In genomic region chr3:146393641-146394100, GRCm38 (mm10) we compare ENCODE assay signal across 12 mouse cellular contexts. TPM values are rescaled to one million over a fixed set of nuclear protein-coding genes. Genes with fewer than 3 reads are reported as not detected.
DNase-seq lines count a peak whose midpoint lies in the region; ATAC-seq and TF ChIP-seq lines count a peak whose summit lies in the region.
"Had no signal": no experiment of that assay in that cellular context is flagged by ENCODE, and none has a peak within 500 bp of the region (broad histone marks: within the 10 kb centered on the region; RNA-seq: fewer than 3 reads in every experiment).

No protein-coding gene starts in this region.

- TF ChIP-seq CTCF in lung, embryonic 14.5 days (IDR thresholded peaks at IDR 0.05; ENCODE audit: low read depth), result no peak

- no peak overlapping the region for H3K27ac ChIP-seq in lung, embryonic 14.5 days (ENCODE audit: low read depth)
- H3K27ac ChIP-seq in embryonic facial prominence, embryonic 14.5 days (replicated peaks; ENCODE audit: low read depth, low read length), result no peak overlapping the region
- no peak overlapping the region for H3K27ac ChIP-seq in midbrain, embryonic 16.5 days (ENCODE audit: low read length)

- no peaks in the 10 kb centered on the region for H3K36me3 ChIP-seq in lung, embryonic 14.5 days (ENCODE audit: insufficient read depth)
- no peaks in the 10 kb centered on the region for H3K36me3 ChIP-seq in embryonic facial prominence, embryonic 14.5 days (ENCODE audit: control insufficient read depth, insufficient read depth, low read length)
- H3K36me3 ChIP-seq in midbrain, embryonic 16.5 days (ENCODE audit: control insufficient read depth, insufficient read depth, low read length), result no peaks in the 10 kb centered on the region

- H3K27me3 ChIP-seq in lung, embryonic 14.5 days (ENCODE audit: insufficient read depth, low read length), result no peaks in the 10 kb centered on the region
- no peaks in the 10 kb centered on the region for H3K27me3 ChIP-seq in embryonic facial prominence, embryonic 14.5 days (replicated peaks; ENCODE audit: control insufficient read depth, insufficient read depth, low read length)
- no peaks in the 10 kb centered on the region for H3K27me3 ChIP-seq in midbrain, embryonic 16.5 days (ENCODE audit: control insufficient read depth, insufficient read depth, low read depth, low read length)

- ATAC-seq in lung, embryonic 14.5 days (ENCODE audit: insufficient read depth), result no peak
- no peak for ATAC-seq in embryonic facial prominence, embryonic 14.5 days (ENCODE audit: low read depth)
- 0 out of 2 replicates have a peak, but pooled peaks have one; percentile 21 for ATAC-seq in midbrain, embryonic 16.5 days

- WGBS in lung, embryonic 14.5 days, result 20% methylated on average over 7 of the region's 7 CpGs
- 22% methylated on average over 7 of the region's 7 CpGs for WGBS in embryonic facial prominence, embryonic 14.5 days
- WGBS in midbrain, embryonic 16.5 days, result 24% methylated on average over 7 of the region's 7 CpGs

- H3K4me1 ChIP-seq in lung, embryonic 14.5 days (ENCODE audit: insufficient read depth), result no peaks in the 10 kb centered on the region
- 0 out of 2 replicates have a peak, but pooled peaks cover 4% of the 10 kb centered on the region for H3K4me1 ChIP-seq in embryonic facial prominence, embryonic 14.5 days (ENCODE audit: control insufficient read depth, insufficient read depth, low read length)
- no peaks in the 10 kb centered on the region for H3K4me1 ChIP-seq in midbrain, embryonic 16.5 days (ENCODE audit: control insufficient read depth, insufficient read depth, low read length)

- H3K9me3 ChIP-seq in lung, embryonic 14.5 days (ENCODE audit: low read depth, low read length), result no peaks in the 10 kb centered on the region
- no peaks in the 10 kb centered on the region for H3K9me3 ChIP-seq in embryonic facial prominence, embryonic 14.5 days (ENCODE audit: control insufficient read depth, low read length)
- H3K9me3 ChIP-seq in midbrain, embryonic 16.5 days (replicated peaks; ENCODE audit: control insufficient read depth, low read length, poor library complexity, severe bottlenecking), result no peaks in the 10 kb centered on the region

- H3K4me3 ChIP-seq in lung, embryonic 14.5 days (ENCODE audit: low read depth, low read length), result no peak overlapping the region
- H3K4me3 ChIP-seq in embryonic facial prominence, embryonic 14.5 days (ENCODE audit: low read depth, low read length), result no peak overlapping the region
- no peak overlapping the region for H3K4me3 ChIP-seq in midbrain, embryonic 16.5 days (ENCODE audit: low read depth, low read length)

- H3K9ac ChIP-seq in lung, embryonic 14.5 days, result no peak overlapping the region
- no peak overlapping the region for H3K9ac ChIP-seq in embryonic facial prominence, embryonic 14.5 days (ENCODE audit: low read depth, low read length)
- no peak overlapping the region for H3K9ac ChIP-seq in midbrain, embryonic 16.5 days (ENCODE audit: low read depth, low read length)

- peak; percentile 64 to 76 for DNase-seq in frontal cortex, adult 2 months (ENCODE audit: extremely low spot score in 1 of 2, low spot score in 1 of 2)
- no peak for DNase-seq in frontal cortex, postnatal 25 days (ENCODE audit: low spot score in 2 of 2)
- no peak for DNase-seq in lung, embryonic 14.5 days
- no peak for DNase-seq in lung, postnatal 36 days
- DNase-seq in embryonic facial prominence, embryonic 14.5 days (ENCODE audit: low spot score), result no peak
- DNase-seq in left cerebral cortex, adult 18-20 months (ENCODE audit: low spot score in 2 of 2), result no peak
- no peak for DNase-seq in spleen, postnatal 36 days (ENCODE audit: low spot score in 2 of 2)
- DNase-seq: adrenal gland, postnatal 25 days; cerebellum, postnatal 25 days; heart, adult 11 months; kidney, adult 18-20 months had no signal

- peak overlapping the region; percentile 31 for H3K4me2 ChIP-seq in lung, embryonic 14.5 days
- peak overlapping the region; percentile 28; the same call in 1 of the 2 replicates for H3K4me2 ChIP-seq in embryonic facial prominence, embryonic 14.5 days (ENCODE audit: low read depth, low read length)
- H3K4me2 ChIP-seq in midbrain, embryonic 16.5 days (ENCODE audit: low read length), result no peak overlapping the region

RNA-seq across cellular contexts. Expression of gene Ssx2ip, which starts 10.8 kb away (rescaled TPM):
- 38.1 and 38.9 TPM in 2 replicates for polyA plus RNA-seq in frontal cortex, adult 2 months (2012; rRNA removed)
- polyA plus RNA-seq in lung, embryonic 14.5 days (2014; fragmentation: Nextera tagmentation; extraction: Ambion mirVana), result 29.3 and 30.5 TPM in 2 replicates
- 34.5 and 35.1 TPM in 2 replicates for polyA plus RNA-seq in embryonic facial prominence, embryonic 14.5 days (2014; fragmentation: Nextera tagmentation; extraction: Ambion mirVana)
- polyA plus RNA-seq in midbrain, embryonic 16.5 days (2015; fragmentation: Nextera tagmentation; extraction: Ambion mirVana), result 18.0 and 18.2 TPM in 2 replicates
- total RNA-seq in left cerebral cortex, adult 18-20 months (2021), result 10 to 100 TPM; 91.0 to 96.5 TPM

RNA-seq across cellular contexts. Expression of gene Ctbs, which starts 55.9 kb away (rescaled TPM):
- 5.1 and 6.0 TPM in 2 replicates for polyA plus RNA-seq in frontal cortex, adult 2 months (2012; rRNA removed)
- polyA plus RNA-seq in lung, embryonic 14.5 days (2014; fragmentation: Nextera tagmentation; extraction: Ambion mirVana), result 8.9 and 10.4 TPM in 2 replicates
- 10.5 and 12.7 TPM in 2 replicates for polyA plus RNA-seq in embryonic facial prominence, embryonic 14.5 days (2014; fragmentation: Nextera tagmentation; extraction: Ambion mirVana)
- polyA plus RNA-seq in midbrain, embryonic 16.5 days (2015; fragmentation: Nextera tagmentation; extraction: Ambion mirVana), result 4.3 and 4.4 TPM in 2 replicates
- total RNA-seq in left cerebral cortex, adult 18-20 months (2021), result 1 to 10 TPM; 6.5 to 7.5 TPM

Comparison
In these comparisons a context has a peak if more than half of its experiments do, and no peak if none do; other contexts are left out.
1. DNase-seq: peak in frontal cortex, adult 2 months (2 of 2); none in frontal cortex, postnatal 25 days (0 of 2), lung, embryonic 14.5 days (single experiment), lung, postnatal 36 days (single experiment), embryonic facial prominence, embryonic 14.5 days (single experiment), left cerebral cortex, adult 18-20 months (0 of 2) and spleen, postnatal 36 days (0 of 2).